Mouse (Mus musculus): ENCODE measurements at regions not wholly inside any gene's neighbourhood (a gene's known extent, or its start where the extent isn't known, plus 50 kb on each side); places are given as distances from the start of the nearest gene placed in this dataset.

GRCm38 (mm10) chr14:29784506-29784905 is 62.8 kb upstream of the Cacna2d3 start:
- DNase-seq (ENCODE audit: low read depth) = no peak

- DNase-seq (ENCODE audit: low read depth) = no peak
Measured at GRCm38 (mm10) chr14:29786431-29786830, 64.8 kb upstream of the Cacna2d3 start.

GRCm38 (mm10) chr14:29787796-29788195 is 66.1 kb upstream of the Cacna2d3 start:
- no peak for DNase-seq (ENCODE audit: low read depth)

GRCm38 (mm10) chr14:29788351-29788750 is 66.7 kb upstream of the Cacna2d3 start:
- DNase-seq (ENCODE audit: low read depth) = no peak

GRCm38 (mm10) chr14:29795325-29795724 is 73.7 kb upstream of the Cacna2d3 start:
- DNase-seq (ENCODE audit: low read depth) = no peak

- no peak for DNase-seq (ENCODE audit: low read depth)
Measured at GRCm38 (mm10) chr14:29796396-29796795, 74.7 kb upstream of the Cacna2d3 start.

GRCm38 (mm10) chr14:29799852-29800251 is 78.2 kb upstream of the Cacna2d3 start:
- no peak for DNase-seq (ENCODE audit: low read depth)

- no peak for DNase-seq (ENCODE audit: low read depth)
Measured at GRCm38 (mm10) chr14:29805234-29805633, 83.6 kb upstream of the Cacna2d3 start.

GRCm38 (mm10) chr14:29807881-29808280 is 86.2 kb upstream of the Cacna2d3 start:
- DNase-seq (ENCODE audit: low read depth) = no peak

- no peak for DNase-seq (ENCODE audit: low read depth)
Measured at GRCm38 (mm10) chr14:29814626-29815025, 93.0 kb upstream of the Cacna2d3 start.

- DNase-seq (ENCODE audit: low read depth) = no peak
Measured at GRCm38 (mm10) chr14:29817548-29817947, 95.9 kb upstream of the Cacna2d3 start.

GRCm38 (mm10) chr14:29818251-29818650 is 96.6 kb upstream of the Cacna2d3 start:
- DNase-seq (ENCODE audit: low read depth) = no peak

GRCm38 (mm10) chr14:29818751-29819150 is 97.1 kb upstream of the Cacna2d3 start:
- no peak for DNase-seq (ENCODE audit: low read depth)

- DNase-seq (ENCODE audit: low read depth) = no peak
Measured at GRCm38 (mm10) chr14:29837063-29837462, 115.4 kb upstream of the Cacna2d3 start.

- no peak for DNase-seq (ENCODE audit: low read depth)
Measured at GRCm38 (mm10) chr14:29839576-29839975, 117.9 kb upstream of the Cacna2d3 start.

GRCm38 (mm10) chr14:29841361-29842117 is 119.9 kb upstream of the Cacna2d3 start:
- DNase-seq (ENCODE audit: low read depth) = no peak

GRCm38 (mm10) chr14:29847661-29848060 is 120.4 kb upstream of the Selenok start:
- no peak for DNase-seq (ENCODE audit: low read depth)

GRCm38 (mm10) chr14:29851286-29851685 is 116.8 kb upstream of the Selenok start:
- no peak for DNase-seq (ENCODE audit: low read depth)

GRCm38 (mm10) chr14:29851956-29852725 is 116.0 kb upstream of the Selenok start:
- no peak for DNase-seq (ENCODE audit: low read depth)

GRCm38 (mm10) chr14:29862032-29862431 is 106.1 kb upstream of the Selenok start:
- peak; percentile 36 for DNase-seq (ENCODE audit: low read depth)

- no peak for DNase-seq (ENCODE audit: low read depth)
Measured at GRCm38 (mm10) chr14:29866455-29867275, 101.4 kb upstream of the Selenok start.

- no peak for DNase-seq (ENCODE audit: low read depth)
Measured at GRCm38 (mm10) chr14:29867311-29867710, 100.8 kb upstream of the Selenok start.
